Mouse (Mus musculus) kidney, postnatal 0 days (tissue): Measurements from ENCODE around the gene Pam16. TPM values are rescaled to one million over a fixed set of nuclear protein-coding genes. Genes with fewer than 3 reads are reported as not detected.
A peak's percentile ranks its signal among the peaks of the same experiment; 100 is the strongest.

Experiments used
- ATAC-seq: fragments of 200-750 bp; cut with Nextera tagmentation; replicated peaks from 2 replicates; pipeline ENCODE4 v1.8.0; 2017; ENCODE audit warnings: low read depth, moderate number of reproducible peaks, moderate TSS enrichment, moderate library complexity; ENCODE audit not compliant: low FRiP score
- DNase-seq: peaks from one replicate; pipeline ENCODE4 v3.0.0-alpha.2; 2016; ENCODE audit warnings: low spot score
- H3K27ac ChIP-seq: fragments of 300-500 bp; sonication (generic); 2 replicates; pipeline ENCODE4 v1.5.1; 2014; ENCODE audit warnings: mild to moderate bottlenecking
- H3K27me3 ChIP-seq: fragments of 300-500 bp; sonication (generic); 2 replicates; pipeline ENCODE4 v1.6.1; 2014; ENCODE audit warnings: low read length, mixed read lengths; ENCODE audit not compliant: insufficient read depth
- H3K36me3 ChIP-seq: fragments of 300-500 bp; sonication (generic); 2 replicates; pipeline ENCODE4 v1.6.1; 2014; ENCODE audit warnings: low read length, mixed read lengths; ENCODE audit not compliant: insufficient read depth
- H3K4me1 ChIP-seq: fragments of 300-500 bp; sonication (generic); replicated peaks from 2 replicates; pipeline ENCODE4 v1.6.1; 2014; ENCODE audit warnings: antibody characterized with exemption, low read length, mixed read lengths; ENCODE audit not compliant: insufficient read depth
- H3K4me2 ChIP-seq: fragments of 300-500 bp; sonication (generic); 2 replicates; pipeline ENCODE4 v1.6.1; 2014; ENCODE audit warnings: mild to moderate bottlenecking, low read length, moderate library complexity, mixed read lengths
- H3K4me3 ChIP-seq: fragments of 300-500 bp; sonication (generic); replicated peaks from 2 replicates; pipeline ENCODE4 v1.5.1; 2014; ENCODE audit warnings: low read depth, low read length
- H3K9ac ChIP-seq: fragments of 300-500 bp; sonication (generic); 2 replicates; pipeline ENCODE4 v1.6.1; 2014; ENCODE audit warnings: low read depth, low read length
- H3K9me3 ChIP-seq: fragments of 300-500 bp; sonication (generic); replicated peaks from 2 replicates; pipeline ENCODE4 v1.6.1; 2016; ENCODE audit warnings: low read length, inconsistent platforms, mixed read lengths
- CTCF ChIP-seq: IDR thresholded peaks from 2 replicates; pipeline ENCODE4 v1.5.1; 2016; ENCODE audit warnings: antibody characterized with exemption, low read depth, mild to moderate bottlenecking, moderate library complexity
- WGBS: fragments of 180-500 bp; shearing (Covaris S2); extraction: QIAGEN DNeasy Blood & Tissue Kit; methylation state at CpG from one replicate; pipeline ENCODE4 v1.1.7; 2014; 5-methylcytosine and 5-hydroxymethylcytosine counted together
- polyA plus RNA-seq: library from polyadenylated mRNA; unstranded; fragments of >200 nt; fragmentation: Nextera tagmentation; extraction: Ambion mirVana; gene quantifications from 2 replicates; pipeline ENCODE4 v1.2.1, GENCODE M21; 2015

The Pam16 gene
- polyA plus RNA-seq, 1 experiment from 2014 or later: 106 TPM

GRCm38 (mm10) chr16:4634681-4635080 is 9.9 kb upstream of the Pam16 start:
- no peak overlapping the region for H3K9ac ChIP-seq
- WGBS: 88% methylated on average over 9 of the region's 9 CpGs
- no peak overlapping the region for H3K4me3 ChIP-seq
- TF ChIP-seq CTCF: no peak
- ATAC-seq (no peak), DNase-seq (no peak)
- peaks cover 4% of the 10 kb centered on the region; the same call in 1 of the 2 replicates for H3K4me1 ChIP-seq
- H3K36me3 ChIP-seq: no peaks in the 10 kb centered on the region
- no peak overlapping the region for H3K27ac ChIP-seq
- H3K27me3 ChIP-seq: no peaks in the 10 kb centered on the region
- no peak overlapping the region for H3K4me2 ChIP-seq
- H3K9me3 ChIP-seq: no peaks in the 10 kb centered on the region

- no peaks in the 10 kb centered on the region for H3K27me3 ChIP-seq
- H3K36me3 ChIP-seq: 0 out of 2 replicates have a peak, but pooled peaks cover under 1% of the 10 kb centered on the region
- no peak for TF ChIP-seq CTCF
- WGBS: 96% methylated on average over 3 of the region's 3 CpGs
- no peak for DNase-seq
- ATAC-seq: no peak
- H3K27ac ChIP-seq: no peak overlapping the region
- no peak overlapping the region for H3K4me3 ChIP-seq
- H3K9ac ChIP-seq: no peak overlapping the region
- peaks cover 4% of the 10 kb centered on the region; the same call in 1 of the 2 replicates for H3K4me1 ChIP-seq
- no peaks in the 10 kb centered on the region for H3K9me3 ChIP-seq
- H3K4me2 ChIP-seq: no peak overlapping the region
These were observed 8.9 kb upstream of the Pam16 start for GRCm38 (mm10) chr16:4633661-4634060.

GRCm38 (mm10) chr16:4632050-4632449 is 7.3 kb upstream of the Pam16 start:
- H3K27ac ChIP-seq: no peak overlapping the region
- no peak overlapping the region for H3K4me3 ChIP-seq
- H3K4me2 ChIP-seq: no peak overlapping the region
- H3K9me3 ChIP-seq: no peaks in the 10 kb centered on the region
- TF ChIP-seq CTCF: peak; percentile 68
- no peaks in the 10 kb centered on the region for H3K27me3 ChIP-seq
- ATAC-seq: no peak
- H3K9ac ChIP-seq: no peak overlapping the region
- peaks cover 14% of the 10 kb centered on the region; the same call in 1 of the 2 replicates for H3K36me3 ChIP-seq
- peak; percentile 55 for DNase-seq
- H3K4me1 ChIP-seq: peaks cover 4% of the 10 kb centered on the region; the same call in 1 of the 2 replicates
- 39% methylated on average over 7 of the region's 7 CpGs for WGBS

- TF ChIP-seq CTCF: peak; percentile 98
- Histone ChIP-seq H3K4me2 (no peak overlapping the region), H3K4me3 (no peak overlapping the region), H3K36me3 (peaks cover 15% of the 10 kb centered on the region; the same call in 1 of the 2 replicates), H3K27me3 (no peaks in the 10 kb centered on the region), H3K27ac (no peak overlapping the region), H3K9ac (no peak overlapping the region), H3K4me1 (peaks cover 4% of the 10 kb centered on the region; the same call in 1 of the 2 replicates), H3K9me3 (no peaks in the 10 kb centered on the region)
- WGBS: 19% methylated on average over 6 of the region's 6 CpGs
- peak; percentile 80 for DNase-seq
- ATAC-seq: peak; percentile 47; the same call in 1 of the 2 replicates
These were observed 5.2 kb upstream of the Pam16 start for GRCm38 (mm10) chr16:4629950-4630349.

GRCm38 (mm10) chr16:4628898-4629419 is 4.2 kb upstream of the Pam16 start:
- Histone ChIP-seq H3K27me3 (no peaks in the 10 kb centered on the region), H3K9ac (no peak overlapping the region), H3K4me3 (no peak overlapping the region), H3K27ac (no peak overlapping the region), H3K9me3 (no peaks in the 10 kb centered on the region), H3K4me2 (no peak overlapping the region), H3K36me3 (peaks cover 15% of the 10 kb centered on the region; the same call in 1 of the 2 replicates), H3K4me1 (peaks cover 7% of the 10 kb centered on the region)
- no peak for ATAC-seq
- no peak for TF ChIP-seq CTCF
- no peak for DNase-seq
- WGBS: 94% methylated on average over 9 of the region's 9 CpGs

- H3K27ac ChIP-seq: peak overlapping the region; percentile 60; the same call in 1 of the 2 replicates
- H3K4me1 ChIP-seq: peaks cover 16% of the 10 kb centered on the region
- no peak overlapping the region for H3K4me3 ChIP-seq
- no peaks in the 10 kb centered on the region for H3K9me3 ChIP-seq
- 58% methylated on average over 6 of the region's 6 CpGs for WGBS
- H3K9ac ChIP-seq: no peak overlapping the region
- no peak for TF ChIP-seq CTCF
- H3K27me3 ChIP-seq: no peaks in the 10 kb centered on the region
- H3K4me2 ChIP-seq: no peak overlapping the region
- DNase-seq: peak; percentile 46
- ATAC-seq: no peak
- H3K36me3 ChIP-seq: peaks cover 15% of the 10 kb centered on the region; the same call in 1 of the 2 replicates
These were observed 2.3 kb upstream of the Pam16 start for GRCm38 (mm10) chr16:4627105-4627504.
